Mouse (Mus musculus): ENCODE measurements around the gene Tor1aip2. TPM values are rescaled to one million over a fixed set of nuclear protein-coding genes. Genes with fewer than 3 reads are reported as not detected.

Gene Tor1aip2
- total and polyA plus RNA-seq, 2 experiments, result 82.6 to 110 TPM

GRCm38 (mm10) chr1:156066133-156066532 is 30.9 kb downstream of the Tor1aip2 start:
- no peaks in the 10 kb centered on the region for H3K79me2 ChIP-seq (ENCODE audit: control insufficient read depth, insufficient read depth, low read length)
- TF ChIP-seq POLR2A (IDR thresholded peaks at IDR 0.05; ENCODE audit: extremely low read depth, insufficient read depth, low read length) (no peak), CTCF (IDR thresholded peaks at IDR 0.05; ENCODE audit: low read depth, low read length) (no peak)
- no peaks in the 10 kb centered on the region for H3K27me3 ChIP-seq (ENCODE audit: control insufficient read depth, insufficient read depth, low read length)
- peaks cover 38% of the 10 kb centered on the region for H3K36me3 ChIP-seq (ENCODE audit: control insufficient read depth, insufficient read depth, low read length)
- H3K9ac ChIP-seq (ENCODE audit: low read depth, low read length), result no peak overlapping the region
- no peak overlapping the region for H3K4me3 ChIP-seq (ENCODE audit: insufficient read depth, low read depth, low read length)
- no peak overlapping the region; the same call in 1 of the 2 replicates for H3K27ac ChIP-seq (replicated peaks; ENCODE audit: insufficient read depth, low read depth, low read length)
- 51% methylated on average over 3 of the region's 3 CpGs for WGBS
- DNase-seq (ENCODE audit: extremely low read depth, low read depth, low spot score), result no peak
- H3K4me1 ChIP-seq (ENCODE audit: control insufficient read depth, insufficient read depth, low read length), result no peaks in the 10 kb centered on the region

- TF ChIP-seq POLR2A (IDR thresholded peaks at IDR 0.05; ENCODE audit: extremely low read depth, insufficient read depth, low read length) (no peak), CTCF (IDR thresholded peaks at IDR 0.05; ENCODE audit: low read depth, low read length) (no peak)
Measured at GRCm38 (mm10) chr1:156070106-156070505, 34.9 kb downstream of the Tor1aip2 start.

GRCm38 (mm10) chr1:156073169-156073821 is 38.1 kb downstream of the Tor1aip2 start:
- Histone ChIP-seq H3K36me3 (ENCODE audit: control insufficient read depth, insufficient read depth, low read length) (no peaks in the 10 kb centered on the region), H3K27me3 (ENCODE audit: control insufficient read depth, insufficient read depth, low read length) (no peaks in the 10 kb centered on the region), H3K79me2 (ENCODE audit: control insufficient read depth, insufficient read depth, low read length) (no peaks in the 10 kb centered on the region), H3K9ac (ENCODE audit: low read depth, low read length) (peak overlapping the region; percentile 30), H3K4me3 (ENCODE audit: insufficient read depth, low read depth, low read length) (no peak overlapping the region), H3K4me1 (ENCODE audit: control insufficient read depth, insufficient read depth, low read length) (peaks cover 23% of the 10 kb centered on the region), H3K27ac (replicated peaks; ENCODE audit: insufficient read depth, low read depth, low read length) (peak overlapping the region; percentile 93)
- WGBS, result 28% methylated on average over 15 of the region's 15 CpGs
- TF ChIP-seq POLR2A (IDR thresholded peaks at IDR 0.05; ENCODE audit: extremely low read depth, insufficient read depth, low read length) (peak; percentile 27; the same call in 1 of the 2 replicates), CTCF (IDR thresholded peaks at IDR 0.05; ENCODE audit: low read depth, low read length) (no peak)
- peak; percentile 93 for DNase-seq (ENCODE audit: extremely low read depth, low read depth, low spot score)

More at GRCm38 (mm10) chr1:156070106-156070505, 34.9 kb downstream of the Tor1aip2 start:
- Histone ChIP-seq H3K9ac (ENCODE audit: low read depth, low read length) (no peak overlapping the region), H3K27me3 (ENCODE audit: control insufficient read depth, insufficient read depth, low read length) (no peaks in the 10 kb centered on the region), H3K79me2 (ENCODE audit: control insufficient read depth, insufficient read depth, low read length) (no peaks in the 10 kb centered on the region), H3K4me1 (ENCODE audit: control insufficient read depth, insufficient read depth, low read length) (peaks cover 23% of the 10 kb centered on the region), H3K27ac (replicated peaks; ENCODE audit: insufficient read depth, low read depth, low read length) (no peak overlapping the region), H3K4me3 (ENCODE audit: insufficient read depth, low read depth, low read length) (no peak overlapping the region), H3K36me3 (ENCODE audit: control insufficient read depth, insufficient read depth, low read length) (peaks cover 9% of the 10 kb centered on the region)
- DNase-seq (ENCODE audit: extremely low read depth, low read depth, low spot score), result no peak
- 79% methylated on average over 14 of the region's 14 CpGs for WGBS

GRCm38 (mm10) chr1:156074575-156074974 is 39.4 kb downstream of the Tor1aip2 start:
- no peak overlapping the region for H3K4me3 ChIP-seq (ENCODE audit: insufficient read depth, low read depth, low read length)
- peak; percentile 76 for DNase-seq (ENCODE audit: extremely low read depth, low read depth, low spot score)
- H3K9ac ChIP-seq (ENCODE audit: low read depth, low read length), result peak overlapping the region; percentile 45; the same call in 1 of the 2 replicates
- whole genome bisulfite sequencing, result 41% methylated on average over 8 of the region's 8 CpGs
- no peaks in the 10 kb centered on the region for H3K79me2 ChIP-seq (ENCODE audit: control insufficient read depth, insufficient read depth, low read length)
- H3K27ac ChIP-seq (replicated peaks; ENCODE audit: insufficient read depth, low read depth, low read length), result peak overlapping the region; percentile 93
- peaks cover 23% of the 10 kb centered on the region for H3K4me1 ChIP-seq (ENCODE audit: control insufficient read depth, insufficient read depth, low read length)
- no peak for TF ChIP-seq CTCF (IDR thresholded peaks at IDR 0.05; ENCODE audit: low read depth, low read length)
- no peak for TF ChIP-seq POLR2A (IDR thresholded peaks at IDR 0.05; ENCODE audit: extremely low read depth, insufficient read depth, low read length)
- H3K36me3 ChIP-seq (ENCODE audit: control insufficient read depth, insufficient read depth, low read length), result no peaks in the 10 kb centered on the region
- no peaks in the 10 kb centered on the region for H3K27me3 ChIP-seq (ENCODE audit: control insufficient read depth, insufficient read depth, low read length)

- H3K4me1 ChIP-seq (ENCODE audit: control insufficient read depth, insufficient read depth, low read length), result peaks cover 23% of the 10 kb centered on the region
- no peak for DNase-seq (ENCODE audit: extremely low read depth, low read depth, low spot score)
- H3K27ac ChIP-seq (replicated peaks; ENCODE audit: insufficient read depth, low read depth, low read length), result no peak overlapping the region
- no peaks in the 10 kb centered on the region for H3K79me2 ChIP-seq (ENCODE audit: control insufficient read depth, insufficient read depth, low read length)
- no peak overlapping the region for H3K4me3 ChIP-seq (ENCODE audit: insufficient read depth, low read depth, low read length)
- no peak for TF ChIP-seq CTCF (IDR thresholded peaks at IDR 0.05; ENCODE audit: low read depth, low read length)
- TF ChIP-seq POLR2A (IDR thresholded peaks at IDR 0.05; ENCODE audit: extremely low read depth, insufficient read depth, low read length), result no peak
- 65% methylated on average over 4 of the region's 4 CpGs for WGBS
- H3K9ac ChIP-seq (ENCODE audit: low read depth, low read length), result no peak overlapping the region
- no peaks in the 10 kb centered on the region for H3K27me3 ChIP-seq (ENCODE audit: control insufficient read depth, insufficient read depth, low read length)
- no peaks in the 10 kb centered on the region for H3K36me3 ChIP-seq (ENCODE audit: control insufficient read depth, insufficient read depth, low read length)
Measured at GRCm38 (mm10) chr1:156076474-156076873, 41.3 kb downstream of the Tor1aip2 start.

GRCm38 (mm10) chr1:156077655-156078054 is 42.5 kb downstream of the Tor1aip2 start:
- no peak for TF ChIP-seq CTCF (IDR thresholded peaks at IDR 0.05; ENCODE audit: low read depth, low read length)
- TF ChIP-seq POLR2A (IDR thresholded peaks at IDR 0.05; ENCODE audit: extremely low read depth, insufficient read depth, low read length), result no peak
- H3K4me1 ChIP-seq (ENCODE audit: control insufficient read depth, insufficient read depth, low read length), result peaks cover 13% of the 10 kb centered on the region

More at GRCm38 (mm10) chr1:156077655-156078054, 42.5 kb downstream of the Tor1aip2 start:
- 66% methylated on average over 3 of the region's 3 CpGs for WGBS
- Histone ChIP-seq H3K36me3 (ENCODE audit: control insufficient read depth, insufficient read depth, low read length) (no peaks in the 10 kb centered on the region), H3K4me3 (ENCODE audit: insufficient read depth, low read depth, low read length) (no peak overlapping the region), H3K27ac (replicated peaks; ENCODE audit: insufficient read depth, low read depth, low read length) (no peak overlapping the region), H3K27me3 (ENCODE audit: control insufficient read depth, insufficient read depth, low read length) (no peaks in the 10 kb centered on the region), H3K79me2 (ENCODE audit: control insufficient read depth, insufficient read depth, low read length) (no peaks in the 10 kb centered on the region), H3K9ac (ENCODE audit: low read depth, low read length) (no peak overlapping the region)
- no peak for DNase-seq (ENCODE audit: extremely low read depth, low read depth, low spot score)
